Mouse (Mus musculus) adipocyte (in vitro differentiated cells): ENCODE data around the gene Tsr1.
A peak's percentile ranks its signal among the peaks of the same experiment; 100 is the strongest.

Experiments used
- DNase-seq: peaks from one replicate; pipeline ENCODE4 v3.0.0-alpha.2; 2016; ENCODE audit warnings: low spot score

Gene Tsr1

DNA sequence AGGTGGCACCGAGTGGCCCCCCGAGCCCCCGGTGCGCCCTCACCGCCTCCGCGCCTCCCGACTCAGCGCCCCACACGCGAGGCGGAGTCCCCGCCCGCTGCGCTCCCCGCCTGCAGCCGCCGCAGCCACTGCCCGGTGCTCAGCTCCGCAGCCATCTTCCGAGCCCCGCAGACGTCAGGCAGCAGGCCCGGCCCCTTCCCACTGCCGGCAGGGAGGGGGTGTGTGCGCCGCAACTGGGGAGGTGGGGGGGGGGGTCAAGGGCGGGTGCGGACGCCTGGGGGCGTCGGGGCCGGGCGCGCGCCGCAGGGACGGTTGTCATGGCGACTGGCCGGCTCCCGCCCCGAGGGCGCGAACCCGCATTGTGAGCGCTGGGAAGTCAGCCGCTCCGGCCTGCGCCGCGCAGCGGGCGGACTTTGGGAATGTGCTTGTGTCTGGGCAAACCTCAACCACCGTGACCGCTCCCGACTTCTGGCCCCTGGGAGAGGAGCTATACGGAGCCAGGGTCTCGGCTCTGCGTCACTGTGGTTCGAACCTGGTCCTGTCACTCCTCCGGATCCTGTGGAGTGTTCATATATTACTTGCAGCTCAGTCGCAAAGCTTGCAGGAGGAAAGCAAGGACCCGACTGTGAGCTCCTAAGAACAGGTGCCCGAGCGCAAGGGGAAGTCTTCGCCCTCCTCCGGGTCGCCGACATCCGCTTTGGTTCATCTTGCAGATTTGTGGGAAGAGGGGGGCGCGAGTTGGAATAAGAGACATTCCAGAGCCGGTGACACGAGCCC, 782 bp upstream of the Tsr1 start, which contains the start of gene Sgsm2:
Sgsm2 (minus strand) TSS at position 160 of the 777 bp plus-strand sequence.
- DNase-seq: peak; percentile 69

- no peak for DNase-seq
Observed at GRCm38 (mm10) chr11:74898517-74898827, 601 bp downstream of the Tsr1 start.

DNA sequence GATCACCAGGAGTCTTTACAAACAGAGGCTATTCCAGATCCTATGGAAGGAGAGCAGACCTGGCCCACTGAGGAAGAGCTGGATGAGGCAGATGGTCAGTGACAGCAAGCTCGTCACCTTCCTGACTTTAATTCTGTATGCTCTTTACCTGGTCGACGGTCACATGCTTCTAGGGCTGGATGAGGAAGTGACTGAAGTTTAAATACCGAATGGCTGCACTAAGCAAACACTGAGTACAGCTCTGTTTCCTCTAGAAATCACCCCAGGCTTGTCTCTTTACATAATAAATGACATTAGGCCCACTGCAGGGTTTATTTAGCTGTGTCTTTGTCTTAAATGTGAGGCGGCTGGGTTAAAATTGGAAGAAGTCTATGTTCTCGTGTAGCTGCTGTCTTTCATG, 3.7 kb downstream of the Tsr1 start:
- no peak for DNase-seq

DNA sequence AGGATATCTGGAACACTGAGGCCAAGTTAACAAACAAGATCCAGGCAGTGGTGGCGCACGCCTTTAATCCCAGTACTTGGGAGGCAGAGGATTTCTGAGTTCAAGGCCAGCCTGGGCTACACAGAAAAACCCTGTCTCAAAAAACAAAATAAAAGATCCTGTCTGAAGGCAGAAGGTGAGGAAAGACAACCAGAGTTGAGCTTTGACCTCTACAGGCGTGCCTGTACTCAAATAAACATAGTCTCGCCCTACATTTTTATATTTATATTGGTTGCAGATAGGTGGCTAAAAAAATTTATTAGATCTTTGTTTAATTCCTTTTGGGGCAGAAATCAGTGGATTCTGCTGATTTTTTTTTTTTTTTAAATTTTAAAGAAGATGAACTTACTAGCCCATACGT, 4.5 kb downstream of the Tsr1 start:
- DNase-seq: no peak

DNA sequence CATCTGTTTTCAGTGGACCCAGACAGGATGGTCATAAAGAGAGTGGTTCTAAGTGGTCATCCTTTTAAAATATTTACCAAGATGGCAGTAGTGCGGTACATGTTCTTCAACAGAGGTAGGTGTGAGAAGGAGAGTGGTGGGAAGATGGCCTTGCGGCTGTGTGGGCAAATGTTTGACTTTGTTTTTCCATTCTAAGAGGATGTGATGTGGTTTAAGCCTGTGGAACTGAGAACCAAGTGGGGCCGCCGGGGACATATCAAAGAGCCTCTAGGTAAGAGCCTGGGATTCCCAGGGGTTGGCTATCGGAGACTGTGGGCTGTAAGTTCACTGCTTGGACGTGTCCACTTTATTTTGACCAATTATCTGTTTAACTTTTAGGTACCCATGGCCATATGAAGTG, 10.0 kb downstream of the Tsr1 start:
- DNase-seq: no peak

DNA sequence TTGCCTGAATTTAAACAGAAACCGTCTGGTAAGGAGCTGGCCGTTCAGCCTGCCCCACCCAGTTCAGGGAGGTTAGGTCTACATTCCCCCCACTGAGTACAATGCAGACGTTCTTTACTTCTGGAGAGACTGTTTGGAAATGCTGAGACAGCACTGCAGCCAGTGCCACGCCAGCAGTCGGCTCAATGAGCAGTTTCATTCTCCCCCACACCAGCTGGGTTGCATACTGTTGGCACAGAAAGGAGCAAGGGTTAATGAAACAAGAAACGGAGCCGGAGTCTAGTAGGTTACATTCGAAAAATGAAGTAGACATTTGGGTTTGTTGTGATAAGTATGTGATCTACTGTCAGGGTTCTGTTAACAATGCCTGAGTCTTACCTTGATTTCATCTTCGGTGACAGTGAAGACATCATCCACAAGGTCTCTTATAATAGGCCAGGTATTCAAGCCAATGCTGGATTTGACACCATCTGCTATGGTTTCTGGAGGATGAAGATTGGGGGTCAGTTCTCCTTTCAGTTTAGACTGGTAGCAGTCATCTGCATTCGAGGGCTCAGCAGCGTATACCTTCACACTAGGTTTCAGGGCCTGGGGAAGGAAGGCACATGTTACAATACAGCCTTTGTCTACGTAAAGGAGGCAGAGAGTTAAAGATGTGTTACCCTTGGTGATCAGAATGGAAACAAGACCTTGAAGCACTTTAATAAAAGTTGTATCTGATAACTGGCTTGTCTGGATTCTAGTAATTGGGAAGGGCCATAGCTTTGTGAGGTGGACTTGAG, 10.9 kb downstream of the Tsr1 start:
- no peak for DNase-seq

DNA sequence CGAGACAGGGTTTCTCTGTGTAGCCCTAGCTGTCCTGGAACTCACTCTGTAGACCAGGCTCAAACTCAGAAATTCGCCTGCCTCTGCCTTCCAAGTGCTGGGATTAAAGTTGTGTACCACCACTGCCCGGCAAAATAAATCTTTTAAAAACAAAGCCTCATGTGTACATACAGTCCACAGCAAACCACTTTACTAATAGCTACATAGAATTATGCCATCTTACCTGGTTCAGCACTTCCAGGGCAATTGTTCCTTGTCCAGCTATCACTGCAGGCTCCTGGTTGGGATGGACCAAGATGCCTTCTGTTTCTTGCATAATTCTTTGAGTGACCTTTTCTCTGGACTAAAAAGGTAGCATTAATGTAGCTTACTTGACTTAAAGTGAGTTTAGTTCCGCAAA, 12.1 kb downstream of the Tsr1 start:
- no peak for DNase-seq

DNA sequence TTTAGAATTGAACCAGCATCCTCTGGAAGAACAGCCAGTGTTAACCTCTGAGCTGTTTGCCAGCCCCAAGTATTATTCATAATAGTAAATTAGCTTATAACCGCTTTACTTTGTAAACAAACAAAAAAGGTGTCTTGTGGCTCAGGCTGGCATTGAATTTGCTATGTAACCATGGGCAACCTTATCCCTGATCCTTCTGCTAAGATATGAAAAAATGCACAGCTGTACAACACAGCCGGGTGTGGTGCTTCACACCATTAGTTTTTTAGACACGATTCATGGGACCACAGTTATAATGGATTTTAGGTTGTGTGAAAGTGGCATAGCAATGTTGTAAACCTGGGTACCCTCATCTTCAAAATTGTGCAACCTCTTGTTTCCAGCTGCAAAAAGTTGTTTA, 14.6 kb downstream of the Tsr1 start:
- DNase-seq: no peak

DNA sequence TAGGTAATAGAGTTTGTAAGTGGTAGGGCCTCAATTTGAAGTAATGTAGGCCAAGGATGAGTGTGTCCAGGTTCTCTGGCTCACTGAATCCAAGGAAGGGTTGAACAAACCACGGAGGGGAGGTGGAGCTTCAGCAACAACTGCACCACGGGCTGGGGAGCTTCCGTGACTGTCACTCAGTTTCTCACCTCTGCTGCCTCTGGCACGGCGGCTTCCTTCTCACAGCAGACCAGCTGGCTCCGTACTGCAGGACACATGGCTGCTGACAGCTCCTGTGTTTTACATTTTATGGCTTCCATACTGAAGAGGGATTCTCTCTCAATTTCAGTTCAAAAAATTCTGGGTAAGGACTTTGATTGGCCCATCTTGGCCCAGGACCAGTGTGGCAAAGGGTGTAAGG, 21.4 kb downstream of the Tsr1 start:
- DNase-seq: no peak

DNA sequence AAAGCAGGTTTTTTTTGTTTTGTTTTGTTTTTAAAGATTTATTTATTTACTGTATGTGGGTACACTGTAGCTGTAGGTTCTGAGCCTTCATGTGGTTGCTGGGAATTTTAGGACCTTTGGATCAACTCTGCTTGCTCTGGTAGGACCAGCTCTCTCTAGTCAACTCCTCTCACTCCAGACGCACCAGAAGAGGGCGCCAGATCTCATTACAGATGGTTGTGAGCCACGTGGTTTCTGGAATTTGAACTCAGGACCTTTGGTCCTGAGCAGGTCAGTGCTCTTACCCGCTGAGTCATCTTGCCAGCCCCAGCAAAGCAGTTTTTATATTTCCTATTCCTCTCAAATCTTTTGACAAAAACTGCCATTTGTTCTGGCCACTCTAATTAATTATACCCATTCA, 26.3 kb downstream of the Tsr1 start:
- peak; percentile 77 for DNase-seq

GRCm38 (mm10) chr11:74925577-74926387, 27.9 kb downstream of the Tsr1 start, which contains the start of the genes Smg6 and Srr:
Gene Smg6, plus strand, starts transcription at chr11:74925823.
Gene Srr, minus strand, starts transcription at chr11:74925948.
- peak; percentile 97 for DNase-seq

- peak; percentile 73 for DNase-seq
Observed at GRCm38 (mm10) chr11:74926388-74927005, 28.6 kb downstream of the Tsr1 start.

GRCm38 (mm10) chr11:74927236-74927725, 29.4 kb downstream of the Tsr1 start:
- no peak for DNase-seq

DNA sequence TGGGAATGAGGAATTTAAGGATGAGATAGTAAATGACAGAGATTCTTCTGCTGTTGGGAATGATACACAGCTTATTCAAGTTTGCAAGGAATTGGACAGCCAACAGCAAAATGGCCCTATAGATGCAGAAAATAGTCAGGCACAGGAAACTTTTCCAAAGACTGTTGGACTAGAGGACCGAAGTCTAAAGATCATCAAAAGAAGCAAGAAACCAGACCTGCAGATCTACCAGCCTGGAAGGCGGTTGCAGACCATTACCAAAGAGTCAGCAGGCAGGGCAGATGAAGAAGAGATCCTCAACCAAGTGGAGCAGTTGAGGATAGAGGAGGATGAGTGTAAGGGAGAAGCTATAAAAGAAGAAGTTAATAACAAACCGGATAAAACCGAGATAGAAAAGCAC, 31.2 kb downstream of the Tsr1 start:
- DNase-seq: no peak

- no peak for DNase-seq
Observed at GRCm38 (mm10) chr11:74930391-74930790, 32.5 kb downstream of the Tsr1 start.

DNA sequence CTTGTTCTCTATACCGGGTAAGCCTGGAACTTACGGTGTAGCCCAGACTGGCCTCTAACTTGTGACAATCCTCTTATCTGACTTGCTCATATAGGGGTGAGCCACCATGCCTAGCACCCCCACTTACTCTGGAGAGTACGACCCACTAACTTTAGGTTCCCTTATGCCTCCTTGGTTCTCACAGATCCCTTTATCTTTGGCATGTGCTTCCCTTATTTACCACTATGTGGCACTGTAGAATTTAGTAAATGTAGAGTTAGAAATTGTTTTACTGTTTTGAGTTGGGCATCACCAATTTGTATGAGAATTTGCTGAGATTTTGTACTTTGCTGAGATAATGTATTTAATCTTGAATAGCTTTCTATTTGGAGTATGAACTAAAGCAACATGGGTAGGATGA, 48.5 kb downstream of the Tsr1 start:
- DNase-seq: peak; percentile 69

GRCm38 (mm10) chr11:74954901-74955300, 57.0 kb downstream of the Tsr1 start:
- peak; percentile 34 for DNase-seq

GRCm38 (mm10) chr11:74956006-74956405, 58.1 kb downstream of the Tsr1 start:
- no peak for DNase-seq

GRCm38 (mm10) chr11:74957600-74957999, 59.7 kb downstream of the Tsr1 start:
- no peak for DNase-seq
